Mouse (Mus musculus) layer of hippocampus, adult 8-10 months (tissue): ENCODE results near the gene Sod1. TPM values are rescaled to one million over a fixed set of nuclear protein-coding genes. Genes with fewer than 3 reads are reported as not detected.

Experiments
- DNase-seq, 2 experiments: peaks; one replicate each; pipeline ENCODE4 v3.0.0; 2022; ENCODE audit warnings: low spot score in 2 of 2
- total RNA-seq, 4 experiments: library from RNA; stranded (reverse); gene quantifications; 2 replicates each; pipeline ENCODE4 v1.2.4; 2022

Gene Sod1
- total RNA-seq, 4 experiments from 2014 or later: 356 to 433 (median 388) TPM

DNA sequence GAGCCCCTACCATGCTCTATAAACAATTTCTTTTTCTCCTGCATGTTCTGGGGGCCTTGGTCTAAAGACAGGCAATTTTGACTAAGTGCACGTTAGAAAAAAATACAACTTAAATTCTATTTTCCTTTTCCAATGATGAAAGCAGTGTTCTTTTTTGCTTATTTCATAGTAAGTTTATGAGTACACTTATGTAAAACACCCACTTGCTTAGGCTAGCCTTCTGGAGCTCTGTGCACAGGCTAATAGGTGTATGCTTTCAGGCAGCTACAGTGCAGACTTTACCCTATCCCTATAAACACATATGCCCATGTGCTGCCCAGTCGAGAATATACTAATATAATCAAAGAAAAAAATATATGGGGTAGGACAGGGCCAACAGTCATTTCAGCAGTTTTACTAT is 32.0 kb downstream of the Sod1 start:
- no peak for DNase-seq

DNA sequence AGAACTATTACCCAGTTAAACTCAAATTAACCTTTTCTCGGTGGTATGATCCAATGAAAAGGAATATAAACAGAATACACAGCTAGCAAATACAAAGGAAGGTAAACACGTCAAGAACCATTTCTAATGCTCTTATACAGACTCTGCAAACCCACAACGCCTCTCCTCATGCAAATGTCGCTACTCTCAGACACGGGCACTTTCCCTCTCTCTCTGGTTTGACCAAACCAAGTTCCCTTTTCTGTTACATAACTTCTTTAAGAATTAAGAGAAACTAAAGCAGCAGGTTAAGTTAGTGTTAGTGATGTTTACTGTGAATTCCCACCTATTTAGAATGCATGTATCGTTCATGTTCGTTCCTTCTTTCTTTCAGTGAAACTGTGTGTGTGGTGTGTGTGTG is 38.4 kb downstream of the Sod1 start:
- DNase-seq: no peak

DNA sequence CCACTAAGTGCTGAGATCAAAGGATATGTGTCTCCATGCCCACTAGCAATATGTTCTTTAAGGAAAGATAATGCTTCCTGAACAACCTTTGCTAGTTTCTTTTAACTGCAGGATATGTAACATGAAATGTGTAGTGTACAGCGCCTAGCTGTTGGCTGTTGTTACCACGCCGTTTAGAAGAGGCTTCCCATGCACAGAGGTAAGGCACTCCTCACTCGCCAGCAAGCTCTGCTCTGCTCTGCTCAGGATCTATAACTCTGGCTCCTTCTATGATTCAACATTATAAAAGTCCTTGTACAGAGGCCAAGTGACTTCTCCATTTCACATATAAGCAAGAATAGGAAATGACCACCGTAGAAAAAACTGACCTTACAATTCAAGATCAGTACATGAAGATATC is 39.1 kb downstream of the Sod1 start:
- no peak for DNase-seq

DNA sequence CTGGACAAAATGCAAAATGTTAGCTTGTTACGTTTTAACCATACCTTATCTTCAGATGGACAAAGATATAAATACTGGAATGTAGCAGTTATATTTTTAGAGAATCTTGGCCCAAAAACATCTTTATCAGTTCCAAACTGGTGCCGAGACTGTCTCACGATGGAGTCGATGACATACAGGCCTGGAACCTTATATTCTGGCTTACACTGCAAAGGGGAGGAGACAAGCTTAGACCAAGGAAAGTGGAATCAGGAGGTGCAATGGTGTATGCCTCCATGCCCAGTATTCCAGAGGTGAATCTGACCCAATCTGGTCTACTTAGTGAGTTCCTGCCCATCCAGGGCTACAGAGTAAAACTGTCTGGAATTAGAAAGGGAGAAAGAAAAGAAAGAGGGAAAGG is 39.5 kb downstream of the Sod1 start:
- no peak for DNase-seq

DNA sequence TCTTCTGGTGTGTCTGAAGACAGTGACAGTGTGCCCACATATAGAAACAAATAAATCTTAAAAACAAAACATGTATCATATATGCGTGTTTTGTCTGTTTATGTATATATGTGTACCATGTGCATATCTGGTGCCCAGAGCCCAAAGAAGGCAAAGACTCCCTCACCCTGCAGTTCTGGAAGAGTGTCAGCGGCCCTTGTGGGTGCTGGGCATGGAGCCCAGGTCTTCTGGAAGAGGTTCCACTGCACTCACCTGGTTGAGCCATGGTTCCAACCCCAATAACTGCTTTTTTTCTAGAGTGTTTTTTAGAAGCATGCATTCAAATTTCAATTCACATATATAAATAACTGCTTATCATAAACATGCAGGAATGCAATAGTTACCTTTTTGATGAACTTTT is 41.2 kb downstream of the Sod1 start:
- no peak for DNase-seq

DNA sequence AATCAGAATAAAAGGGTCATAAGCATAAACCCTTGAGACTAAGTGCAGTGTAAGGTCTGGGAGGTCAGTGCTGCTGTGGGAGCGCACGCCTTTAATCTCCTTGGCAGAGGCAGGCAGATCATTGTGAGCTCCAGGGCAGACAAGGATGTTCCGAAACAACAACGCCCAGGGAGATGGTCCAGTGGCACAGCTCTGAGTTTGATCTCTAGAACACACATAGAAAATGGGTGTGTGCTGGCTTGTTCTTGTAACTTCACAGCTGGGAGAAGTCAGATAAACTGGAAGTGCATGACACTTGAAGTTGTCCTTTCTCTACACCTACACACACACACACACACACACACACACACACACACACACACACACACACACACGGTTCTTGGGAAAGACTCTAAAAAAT is 43.5 kb downstream of the Sod1 start:
- DNase-seq: no peak

DNA sequence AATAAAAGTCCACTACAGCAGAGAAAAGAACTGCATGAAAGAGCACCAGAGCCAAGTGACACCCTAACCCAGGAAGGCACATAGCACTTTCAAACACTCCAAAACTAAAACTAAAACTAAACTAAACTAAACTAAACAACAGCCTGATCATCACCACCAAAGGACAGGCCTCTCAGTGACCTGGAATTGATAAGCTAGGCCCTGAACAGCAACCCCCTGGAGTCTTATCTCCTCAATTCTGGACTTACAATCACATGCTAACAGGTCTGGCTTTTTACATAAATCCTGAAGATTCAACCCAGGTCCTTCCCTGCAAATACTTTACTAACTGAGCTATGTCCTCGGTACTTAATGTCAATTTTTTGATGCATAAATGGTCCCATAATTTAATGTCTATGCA is 44.6 kb downstream of the Sod1 start:
- DNase-seq: no peak

DNA sequence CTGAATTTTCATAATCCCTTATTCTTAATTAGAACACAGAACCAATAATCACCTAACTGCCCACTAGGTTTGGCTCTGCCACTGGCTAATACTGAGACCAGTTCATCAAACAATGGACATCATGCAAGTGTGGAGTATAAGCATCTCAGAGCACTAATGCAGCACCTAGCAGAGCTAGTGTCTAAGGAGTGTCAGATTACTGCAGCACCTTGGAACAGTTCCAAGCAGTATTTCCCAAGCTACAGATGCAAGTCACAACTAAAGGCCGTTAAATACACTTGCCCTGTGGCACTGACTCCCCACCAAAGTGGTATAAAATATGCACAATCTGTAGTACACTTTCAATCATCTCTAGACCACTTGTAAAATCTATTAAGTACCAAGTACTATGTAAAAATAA is 46.0 kb downstream of the Sod1 start:
- DNase-seq: no peak

DNA sequence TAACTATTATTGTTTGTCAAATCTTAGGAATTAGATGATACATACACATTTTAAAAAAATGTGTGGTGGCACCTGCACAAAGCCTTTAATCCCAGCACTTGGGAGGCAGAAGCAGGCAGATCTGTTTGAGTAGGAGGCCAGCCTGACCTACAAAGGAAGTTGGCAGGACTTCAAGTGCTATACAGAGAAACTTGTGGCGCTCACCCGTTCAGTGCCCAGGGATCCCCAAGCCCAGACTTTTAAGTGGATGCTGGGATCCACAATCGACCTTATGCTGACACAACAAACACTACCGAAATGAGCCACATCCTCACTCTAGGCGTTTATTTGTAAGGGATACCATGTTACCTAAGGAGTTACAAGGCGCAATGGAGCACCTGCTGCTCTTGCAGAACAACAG is 55.0 kb downstream of the Sod1 start:
- DNase-seq: no peak

Other genes with a start within 250 kb of the Sod1 start
- gene Tiam1, start 77.0 kb upstream of the Sod1 start, total RNA-seq: 100 to 1,000 TPM; 103 to 125 (median 116) TPM
- gene Scaf4, start 63.7 kb downstream of the Sod1 start, total RNA-seq: 10 to 100 TPM; 52.4 to 66.5 (median 60.7) TPM
- 10 to 100 TPM; 25.2 to 30.3 (median 26.7) TPM for gene Hunk, start 165.3 kb downstream of the Sod1 start, total RNA-seq